Mouse (Mus musculus) hindbrain, embryonic 12.5 days (tissue): Measurements from ENCODE around the gene Srm. TPM values are rescaled to one million over a fixed set of nuclear protein-coding genes. Genes with fewer than 3 reads are reported as not detected.

ENCODE experiments used
- ATAC-seq: fragments of 200-750 bp; cut with Nextera tagmentation; 2 replicates; pipeline ENCODE4 v1.8.0; 2017; ENCODE audit warnings: moderate TSS enrichment; ENCODE audit not compliant: low FRiP score
- H3K27ac ChIP-seq: fragments of 300-500 bp; sonication (generic); 2 replicates; pipeline ENCODE4 v1.5.1; 2016; ENCODE audit warnings: mild to moderate bottlenecking
- H3K27me3 ChIP-seq: fragments of 300-500 bp; sonication (generic); 2 replicates; pipeline ENCODE4 v1.6.1; 2016; ENCODE audit warnings: mild to moderate bottlenecking
- H3K36me3 ChIP-seq: fragments of 300-500 bp; sonication (generic); 2 replicates; pipeline ENCODE4 v1.6.1; 2016; ENCODE audit warnings: mild to moderate bottlenecking
- H3K4me1 ChIP-seq: fragments of 300-500 bp; sonication (generic); 2 replicates; pipeline ENCODE4 v1.6.1; 2016
- H3K4me2 ChIP-seq: fragments of 300-500 bp; sonication (generic); replicated peaks from 2 replicates; pipeline ENCODE4 v1.6.1; 2016; ENCODE audit warnings: mild to moderate bottlenecking
- H3K4me3 ChIP-seq: fragments of 300-500 bp; sonication (generic); 2 replicates; pipeline ENCODE4 v1.5.1; 2016; ENCODE audit warnings: mild to moderate bottlenecking
- H3K9ac ChIP-seq: fragments of 300-500 bp; sonication (generic); 2 replicates; pipeline ENCODE4 v1.6.1; 2016; ENCODE audit warnings: mild to moderate bottlenecking, moderate library complexity
- H3K9me3 ChIP-seq: fragments of 300-500 bp; sonication (generic); replicated peaks from 2 replicates; pipeline ENCODE4 v1.6.1; 2016; ENCODE audit warnings: mild to moderate bottlenecking
- WGBS: fragments of 180-500 bp; shearing (Covaris S2); methylation state at CpG from one replicate; pipeline ENCODE4 v1.1.7; 2016; 5-methylcytosine and 5-hydroxymethylcytosine counted together
- polyA plus RNA-seq: library from polyadenylated mRNA; unstranded; fragments of >200 nt; fragmentation: Nextera tagmentation; extraction: Ambion mirVana; gene quantifications from 2 replicates; pipeline ENCODE4 v1.2.1, GENCODE M21; 2016

Gene Srm
- polyA plus RNA-seq, 1 experiment from 2014 or later: 143 TPM

DNA sequence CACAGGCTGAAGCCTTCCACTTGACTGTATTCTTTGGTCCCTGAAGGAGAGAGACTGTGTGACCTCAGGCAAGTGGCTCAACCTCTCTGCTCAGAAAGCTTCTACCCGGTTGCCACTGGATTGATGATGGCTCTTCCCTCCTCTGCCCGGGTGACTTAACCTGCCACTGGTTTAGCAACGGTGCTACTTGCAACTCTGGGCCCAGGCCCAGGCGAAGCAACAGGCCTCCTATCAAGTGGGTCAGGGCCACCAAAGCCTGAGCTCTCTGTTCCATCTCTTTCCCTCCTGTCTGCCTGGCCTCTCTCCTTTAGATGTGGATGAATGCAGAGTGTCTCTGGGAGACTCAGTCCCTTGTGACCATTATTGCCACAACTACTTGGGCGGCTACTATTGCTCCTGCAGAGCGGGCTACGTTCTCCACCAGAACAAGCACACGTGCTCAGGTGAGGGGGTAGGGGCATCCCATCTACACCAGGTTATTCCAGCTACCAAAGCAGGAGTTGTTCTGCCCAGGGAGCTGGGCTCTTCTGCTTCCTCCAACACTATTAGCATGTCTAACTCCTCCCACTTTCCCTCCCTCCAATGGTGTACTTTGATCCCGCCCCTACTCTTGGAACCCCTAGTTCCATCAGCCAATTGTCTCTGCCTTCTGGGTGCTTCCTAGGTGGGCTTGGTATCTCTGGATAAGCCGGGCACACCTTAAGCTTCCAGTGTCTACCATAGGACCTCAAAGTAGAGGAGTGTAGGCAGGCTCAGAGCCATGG is 12.3 kb downstream of the Srm start:
- no peaks in the 10 kb centered on the region for H3K4me1 ChIP-seq
- WGBS: 63% methylated on average over 10 of the region's 10 CpGs
- H3K27ac ChIP-seq: no peak overlapping the region
- no peak overlapping the region for H3K4me2 ChIP-seq
- H3K9me3 ChIP-seq: no peaks in the 10 kb centered on the region
- H3K36me3 ChIP-seq: peaks cover 11% of the 10 kb centered on the region
- no peaks in the 10 kb centered on the region for H3K27me3 ChIP-seq
- H3K4me3 ChIP-seq: no peak overlapping the region
- no peak for ATAC-seq
- no peak overlapping the region for H3K9ac ChIP-seq

DNA sequence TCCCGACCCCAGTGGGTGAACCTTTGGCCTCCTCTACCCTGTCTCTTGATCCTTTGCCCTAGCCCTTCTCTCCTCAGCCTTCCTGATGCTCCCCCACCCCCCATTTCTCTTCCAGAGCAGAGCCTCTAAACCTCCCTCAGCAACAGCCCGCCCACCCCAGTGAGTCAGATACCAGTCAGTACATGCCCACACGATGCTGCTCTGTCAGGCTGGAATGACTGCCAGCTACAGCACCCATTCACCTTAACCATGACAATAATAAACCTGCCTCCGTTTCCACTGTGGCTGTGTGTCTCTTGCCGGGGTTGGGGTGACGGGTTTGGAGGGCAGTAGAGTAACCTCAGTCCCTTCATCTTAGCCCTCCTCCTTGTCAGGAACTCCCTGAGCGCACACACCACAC is 12.8 kb downstream of the Srm start:
- Histone ChIP-seq H3K9ac (no peak overlapping the region), H3K9me3 (no peaks in the 10 kb centered on the region), H3K27ac (no peak overlapping the region), H3K4me3 (no peak overlapping the region), H3K36me3 (peaks cover 7% of the 10 kb centered on the region; the same call in 1 of the 2 replicates), H3K4me2 (no peak overlapping the region), H3K27me3 (no peaks in the 10 kb centered on the region), H3K4me1 (no peaks in the 10 kb centered on the region)
- 73% methylated on average over 7 of the region's 7 CpGs for WGBS
- ATAC-seq: no peak

DNA sequence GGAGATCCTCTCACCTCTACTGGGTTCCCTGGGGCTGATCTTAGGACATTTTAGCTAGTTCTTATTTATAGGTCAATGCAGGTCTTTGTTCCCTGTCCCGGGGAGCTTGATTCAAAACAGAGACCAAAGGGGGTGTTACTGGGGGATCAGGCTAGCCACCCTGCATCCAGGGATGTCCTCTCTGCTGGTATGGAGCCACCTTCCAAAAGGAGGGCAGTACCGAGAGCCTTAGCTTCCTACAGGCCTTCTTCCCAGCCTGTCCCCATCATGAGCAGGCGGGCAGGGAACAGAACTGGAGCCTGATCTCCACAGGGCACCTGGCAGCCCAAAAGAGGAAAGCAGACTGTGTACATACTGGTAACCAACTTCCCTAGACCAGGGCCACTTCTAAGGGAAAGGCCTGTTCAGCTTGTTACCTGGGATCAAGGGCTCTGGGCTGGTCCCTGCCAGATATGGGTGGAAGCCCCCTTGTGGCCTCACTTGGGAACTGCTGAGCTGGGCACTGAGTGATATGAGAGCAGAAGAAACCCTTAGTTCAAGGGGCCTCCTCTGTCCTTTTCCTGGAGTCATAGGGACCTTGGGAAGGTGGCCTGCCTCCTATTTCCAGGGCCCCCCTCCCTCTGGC is 13.3 kb downstream of the Srm start:
- peaks cover 7% of the 10 kb centered on the region; the same call in 1 of the 2 replicates for H3K36me3 ChIP-seq
- no peaks in the 10 kb centered on the region for H3K4me1 ChIP-seq
- 96% methylated on average over 3 of the region's 3 CpGs for WGBS
- H3K27ac ChIP-seq: no peak overlapping the region
- no peak for ATAC-seq
- no peak overlapping the region for H3K9ac ChIP-seq
- H3K4me2 ChIP-seq: no peak overlapping the region
- H3K27me3 ChIP-seq: no peaks in the 10 kb centered on the region
- no peak overlapping the region for H3K4me3 ChIP-seq
- no peaks in the 10 kb centered on the region for H3K9me3 ChIP-seq

GRCm38 (mm10) chr4:148607758-148608157 is 16.5 kb downstream of the Srm start:
- Histone ChIP-seq H3K27me3 (no peaks in the 10 kb centered on the region), H3K27ac (no peak overlapping the region), H3K4me3 (no peak overlapping the region), H3K4me1 (no peaks in the 10 kb centered on the region), H3K9ac (no peak overlapping the region), H3K36me3 (peaks cover 22% of the 10 kb centered on the region; the same call in 1 of the 2 replicates), H3K4me2 (no peak overlapping the region), H3K9me3 (no peaks in the 10 kb centered on the region)
- 28% methylated on average over 5 of the region's 5 CpGs for WGBS
- no peak for ATAC-seq

GRCm38 (mm10) chr4:148609805-148610204 is 18.5 kb downstream of the Srm start:
- Histone ChIP-seq H3K4me1 (peaks cover 4% of the 10 kb centered on the region; the same call in 1 of the 2 replicates), H3K4me2 (no peak overlapping the region), H3K9me3 (no peaks in the 10 kb centered on the region), H3K9ac (no peak overlapping the region), H3K36me3 (peaks cover 39% of the 10 kb centered on the region), H3K4me3 (no peak overlapping the region), H3K27ac (no peak overlapping the region), H3K27me3 (no peaks in the 10 kb centered on the region)
- no peak for ATAC-seq
- WGBS: 87% methylated on average over 5 of the region's 5 CpGs

DNA sequence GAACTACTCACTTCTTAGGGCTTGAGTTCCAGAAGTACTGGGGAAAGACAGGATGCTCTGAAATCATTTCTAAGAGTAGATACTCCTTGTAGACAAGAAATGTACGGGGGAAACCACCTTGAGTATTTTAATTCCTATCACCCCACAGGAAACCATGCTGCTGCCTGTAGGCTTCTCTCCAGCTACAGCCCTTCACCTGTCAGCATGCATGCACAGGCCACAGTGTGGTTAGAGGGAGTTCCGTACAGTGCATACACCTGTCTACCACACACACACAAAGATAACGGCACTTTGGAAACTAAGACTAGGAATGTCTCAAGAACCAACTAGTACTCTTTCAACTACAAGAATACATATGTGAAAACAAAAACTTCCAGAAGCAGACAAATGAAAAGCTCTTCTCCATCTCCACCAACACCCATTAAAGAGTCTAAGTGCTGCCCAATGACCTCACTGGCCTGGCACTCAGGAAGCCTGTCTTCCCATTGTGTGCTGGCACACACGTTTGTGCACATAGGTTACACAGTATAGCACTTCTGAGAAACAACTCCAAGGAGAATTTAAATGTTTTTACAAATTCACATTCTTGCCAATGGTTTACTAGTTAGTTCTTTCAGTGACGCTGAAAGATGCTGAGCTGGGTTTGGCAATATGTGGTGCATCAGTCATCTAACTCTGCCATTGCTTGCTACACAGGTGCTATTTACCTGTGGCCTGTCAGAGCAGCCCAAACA is 19.5 kb downstream of the Srm start:
- Histone ChIP-seq H3K9ac (no peak overlapping the region), H3K4me1 (peaks cover 4% of the 10 kb centered on the region; the same call in 1 of the 2 replicates), H3K27me3 (no peaks in the 10 kb centered on the region), H3K36me3 (peaks cover 48% of the 10 kb centered on the region), H3K4me2 (no peak overlapping the region), H3K27ac (no peak overlapping the region), H3K9me3 (no peaks in the 10 kb centered on the region), H3K4me3 (no peak overlapping the region)
- ATAC-seq: no peak
- 75% methylated on average over 5 of the region's 5 CpGs for WGBS

DNA sequence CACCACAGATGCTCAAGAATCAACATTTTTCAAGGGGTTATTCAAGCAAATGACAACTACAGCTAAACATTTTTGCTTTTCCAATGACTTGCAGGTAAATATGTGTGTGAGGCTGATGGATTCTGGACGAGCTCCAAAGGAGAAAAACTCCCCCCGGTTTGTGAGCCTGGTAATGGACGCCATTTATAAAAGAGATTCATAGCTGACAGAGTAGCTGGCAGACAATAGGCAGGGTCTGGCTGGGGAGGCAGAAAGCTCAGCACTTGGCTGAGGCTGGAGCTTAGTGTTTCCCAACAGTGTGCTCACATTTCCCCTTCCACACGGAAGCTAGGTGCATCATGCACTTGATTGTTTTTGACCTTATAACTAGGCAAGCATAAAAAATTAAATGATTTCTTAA is 21.3 kb downstream of the Srm start:
- Histone ChIP-seq H3K9ac (no peak overlapping the region), H3K27ac (no peak overlapping the region), H3K4me1 (peaks cover 4% of the 10 kb centered on the region; the same call in 1 of the 2 replicates), H3K4me2 (no peak overlapping the region), H3K27me3 (no peaks in the 10 kb centered on the region), H3K36me3 (peaks cover 52% of the 10 kb centered on the region), H3K9me3 (no peaks in the 10 kb centered on the region), H3K4me3 (no peak overlapping the region)
- no peak for ATAC-seq
- whole genome bisulfite sequencing: 56% methylated on average over 4 of the region's 4 CpGs

DNA sequence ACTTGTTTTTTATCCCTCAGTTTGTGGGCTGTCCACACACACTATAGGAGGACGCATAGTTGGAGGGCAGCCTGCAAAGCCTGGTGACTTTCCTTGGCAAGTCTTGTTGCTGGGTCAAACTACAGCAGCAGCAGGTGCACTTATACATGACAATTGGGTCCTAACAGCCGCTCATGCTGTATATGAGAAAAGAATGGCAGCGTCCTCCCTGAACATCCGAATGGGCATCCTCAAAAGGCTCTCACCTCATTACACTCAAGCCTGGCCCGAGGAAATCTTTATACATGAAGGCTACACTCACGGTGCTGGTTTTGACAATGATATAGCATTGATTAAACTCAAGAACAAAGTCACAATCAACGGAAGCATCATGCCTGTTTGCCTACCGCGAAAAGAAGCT is 22.4 kb downstream of the Srm start:
- ATAC-seq: no peak
- Histone ChIP-seq H3K4me3 (no peak overlapping the region), H3K4me2 (no peak overlapping the region), H3K27ac (peak overlapping the region; percentile 26; the same call in 1 of the 2 replicates), H3K36me3 (peaks cover 59% of the 10 kb centered on the region), H3K9ac (no peak overlapping the region), H3K9me3 (no peaks in the 10 kb centered on the region), H3K4me1 (peaks cover 4% of the 10 kb centered on the region; the same call in 1 of the 2 replicates), H3K27me3 (no peaks in the 10 kb centered on the region)
- WGBS: 59% methylated on average over 9 of the region's 9 CpGs

- Histone ChIP-seq H3K4me3 (no peak overlapping the region), H3K36me3 (peaks cover 85% of the 10 kb centered on the region), H3K4me1 (peaks cover 15% of the 10 kb centered on the region), H3K27me3 (no peaks in the 10 kb centered on the region), H3K27ac (no peak overlapping the region), H3K9me3 (no peaks in the 10 kb centered on the region), H3K9ac (no peak overlapping the region), H3K4me2 (no peak overlapping the region)
- ATAC-seq: no peak
- 85% methylated on average over 1 of the region's 1 CpGs for WGBS
Observed at GRCm38 (mm10) chr4:148619805-148620204, 28.5 kb downstream of the Srm start.

DNA sequence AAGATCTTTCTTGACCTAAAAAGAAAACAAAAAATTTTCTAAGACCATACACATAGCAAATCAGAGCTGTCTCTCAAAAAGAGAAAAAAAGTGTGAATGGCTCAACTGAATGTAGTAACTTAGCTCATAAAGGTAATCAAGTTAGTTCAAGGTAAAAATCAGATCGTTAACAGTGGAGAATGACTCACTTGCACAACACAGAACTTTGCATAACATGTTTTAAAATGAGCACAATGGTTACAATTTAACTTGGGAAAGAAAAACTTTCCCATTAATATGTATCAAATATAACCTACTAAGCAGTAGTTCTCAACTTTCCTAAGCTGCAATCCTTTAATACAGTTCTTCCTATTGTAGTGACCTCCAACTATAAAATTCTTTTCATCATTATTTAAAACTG is 29.4 kb downstream of the Srm start:
- Histone ChIP-seq H3K4me1 (peaks cover 19% of the 10 kb centered on the region), H3K9me3 (no peaks in the 10 kb centered on the region), H3K4me3 (no peak overlapping the region), H3K4me2 (no peak overlapping the region), H3K27ac (no peak overlapping the region), H3K9ac (no peak overlapping the region), H3K27me3 (no peaks in the 10 kb centered on the region), H3K36me3 (peaks cover 80% of the 10 kb centered on the region)
- no peak for ATAC-seq
- 98% methylated on average over 1 of the region's 1 CpGs for WGBS

- Histone ChIP-seq H3K4me2 (no peak overlapping the region), H3K27ac (no peak overlapping the region), H3K36me3 (peaks cover 69% of the 10 kb centered on the region), H3K9me3 (no peaks in the 10 kb centered on the region), H3K9ac (no peak overlapping the region), H3K27me3 (no peaks in the 10 kb centered on the region), H3K4me1 (peaks cover 19% of the 10 kb centered on the region), H3K4me3 (no peak overlapping the region)
- ATAC-seq: no peak
- WGBS: 92% methylated on average over 4 of the region's 4 CpGs
Observed at GRCm38 (mm10) chr4:148622485-148622884, 31.2 kb downstream of the Srm start.

- peaks cover 63% of the 10 kb centered on the region for H3K36me3 ChIP-seq
Observed at GRCm38 (mm10) chr4:148623609-148624008, 32.3 kb downstream of the Srm start.

More at GRCm38 (mm10) chr4:148623609-148624008, 32.3 kb downstream of the Srm start:
- Histone ChIP-seq H3K27me3 (no peaks in the 10 kb centered on the region), H3K9me3 (no peaks in the 10 kb centered on the region), H3K9ac (no peak overlapping the region), H3K4me3 (no peak overlapping the region), H3K27ac (no peak overlapping the region), H3K4me1 (peaks cover 19% of the 10 kb centered on the region), H3K4me2 (no peak overlapping the region)
- no peak for ATAC-seq
- 92% methylated on average over 4 of the region's 4 CpGs for WGBS
